Mouse (Mus musculus): ENCODE data around the gene Onecut3. TPM values are rescaled to one million over a fixed set of nuclear protein-coding genes. Genes with fewer than 3 reads are reported as not detected.

The Onecut3 gene
- total RNA-seq (2021): not detected
- long read RNA-seq, experiment 1: 0 reads
- long read RNA-seq, experiment 2: 0 reads

GRCm38 (mm10) chr10:80494732-80495131 is at the start of gene Onecut3:
TSS of gene Onecut3 (plus strand) at chr10:80494835.
- no peak for DNase-seq (ENCODE audit: low spot score in 2 of 2)

GRCm38 (mm10) chr10:80445052-80445451 is 49.6 kb upstream of the Onecut3 start:
- no peak for DNase-seq (ENCODE audit: low spot score in 2 of 2)

GRCm38 (mm10) chr10:80445898-80446601 is 48.6 kb upstream of the Onecut3 start:
- DNase-seq (ENCODE audit: low spot score in 2 of 2): peak; percentile 71 to 76

DNA sequence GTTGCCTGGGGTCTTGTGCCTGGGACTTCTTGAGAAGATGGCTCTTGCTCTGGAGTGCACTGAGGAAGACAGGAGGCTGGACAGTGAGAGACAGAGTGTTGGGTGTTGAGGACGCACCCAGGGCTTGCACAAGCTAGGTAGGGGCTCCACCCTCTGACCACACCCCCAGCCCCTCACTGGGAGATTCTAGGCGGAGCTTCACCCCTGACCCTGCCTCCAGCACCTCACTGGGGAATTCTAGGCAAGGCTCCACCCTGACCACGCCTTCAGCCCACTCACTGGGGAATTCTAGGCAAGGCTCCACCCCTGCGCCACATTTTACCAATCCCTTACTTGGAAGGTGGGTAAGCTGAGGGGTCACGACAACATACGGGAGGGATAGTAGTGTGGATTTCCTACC is 44.0 kb upstream of the Onecut3 start:
- no peak for DNase-seq (ENCODE audit: low spot score in 2 of 2)

DNA sequence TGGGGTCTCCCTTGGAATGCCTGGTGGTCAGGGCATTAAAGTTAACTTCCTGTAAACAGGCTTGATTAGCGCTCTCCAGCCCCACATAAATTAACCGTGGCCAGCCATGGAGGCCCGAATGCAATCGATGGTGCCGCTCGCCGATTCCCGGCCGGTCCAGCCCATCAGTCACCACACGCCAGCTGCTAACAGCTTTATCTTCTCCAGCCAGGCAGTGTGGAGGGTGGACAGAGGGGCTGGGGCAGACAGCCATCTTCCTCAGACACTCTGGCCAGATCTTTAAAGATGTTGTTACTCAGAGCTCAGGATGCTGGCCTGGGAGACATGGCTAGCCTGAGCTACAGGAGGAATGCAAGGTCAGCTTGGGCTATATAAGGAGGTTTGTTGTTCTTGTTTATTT is 41.0 kb upstream of the Onecut3 start:
- DNase-seq (ENCODE audit: low spot score in 2 of 2): no peak

DNA sequence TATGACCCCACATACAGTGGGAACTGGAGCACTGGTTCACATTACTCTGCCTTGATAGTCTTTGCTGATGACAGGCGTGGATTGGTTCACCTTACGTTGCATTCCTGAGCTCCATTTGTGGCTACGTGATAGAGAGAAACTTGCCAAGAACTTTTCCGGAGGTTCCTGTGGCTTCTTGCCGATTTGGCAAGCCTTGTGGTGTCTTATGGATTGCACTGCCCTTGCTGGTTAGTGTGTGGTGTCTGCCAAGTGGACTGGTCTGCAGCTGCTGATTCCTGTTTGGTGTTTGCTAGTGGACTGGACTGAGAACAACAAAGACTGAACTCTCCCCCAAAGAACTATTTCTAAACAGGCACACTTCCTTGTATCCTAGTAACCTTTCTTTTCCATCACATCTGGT is 39.9 kb upstream of the Onecut3 start:
- no peak for DNase-seq (ENCODE audit: low spot score in 2 of 2)

GRCm38 (mm10) chr10:80455697-80456096 is 38.9 kb upstream of the Onecut3 start:
- no peak for DNase-seq (ENCODE audit: low spot score in 2 of 2)

- no peak for DNase-seq (ENCODE audit: low spot score in 2 of 2)
Observed at GRCm38 (mm10) chr10:80459236-80459635, 35.4 kb upstream of the Onecut3 start.

DNA sequence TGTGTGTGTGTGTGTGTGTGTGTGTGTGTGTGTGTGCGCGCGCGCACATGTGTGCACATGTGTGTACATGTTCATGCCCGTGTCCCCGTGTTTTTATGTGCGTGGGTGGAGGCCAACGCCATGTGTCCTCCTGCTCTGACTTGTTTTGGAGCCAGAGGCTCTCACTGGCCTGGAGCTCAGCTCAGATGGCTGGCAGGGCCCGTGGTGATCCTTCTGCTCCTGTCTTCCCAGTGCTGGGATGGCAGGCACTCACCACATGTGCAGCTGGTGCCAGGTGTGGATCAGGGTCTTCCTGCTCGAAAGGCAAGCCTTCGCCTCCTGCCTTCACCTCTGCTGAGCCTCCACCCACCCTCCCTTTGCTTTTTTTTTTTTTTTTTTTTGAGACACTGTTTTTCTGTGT is 35.0 kb upstream of the Onecut3 start:
- no peak for DNase-seq (ENCODE audit: low spot score in 2 of 2)

- DNase-seq (ENCODE audit: low spot score in 2 of 2): no peak
Observed at GRCm38 (mm10) chr10:80460324-80460723, 34.3 kb upstream of the Onecut3 start.

- DNase-seq (ENCODE audit: low spot score in 2 of 2): no peak
Observed at GRCm38 (mm10) chr10:80461346-80461745, 33.3 kb upstream of the Onecut3 start.

GRCm38 (mm10) chr10:80464381-80465035 is 30.1 kb upstream of the Onecut3 start:
- no peak for DNase-seq (ENCODE audit: low spot score in 2 of 2)

DNA sequence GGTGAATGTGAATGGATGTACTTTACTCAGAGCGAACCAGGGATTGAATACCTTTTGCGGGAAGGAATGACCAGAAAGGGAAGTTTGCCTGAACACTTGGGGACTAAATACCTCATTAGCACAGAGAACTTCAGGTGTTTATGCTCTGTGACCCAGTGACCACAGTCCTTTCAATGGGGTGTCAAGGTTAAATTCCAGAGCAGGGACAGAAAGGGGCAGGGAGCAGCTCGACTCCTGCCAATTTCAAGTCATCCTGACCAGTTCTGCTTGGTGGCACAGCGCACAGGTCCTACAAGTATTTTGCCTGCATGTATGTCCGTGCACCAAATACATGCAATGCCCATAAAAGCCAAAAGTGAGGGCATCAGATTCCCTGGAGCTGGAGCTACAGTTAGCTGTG is 29.6 kb upstream of the Onecut3 start:
- no peak for DNase-seq (ENCODE audit: low spot score in 2 of 2)

DNA sequence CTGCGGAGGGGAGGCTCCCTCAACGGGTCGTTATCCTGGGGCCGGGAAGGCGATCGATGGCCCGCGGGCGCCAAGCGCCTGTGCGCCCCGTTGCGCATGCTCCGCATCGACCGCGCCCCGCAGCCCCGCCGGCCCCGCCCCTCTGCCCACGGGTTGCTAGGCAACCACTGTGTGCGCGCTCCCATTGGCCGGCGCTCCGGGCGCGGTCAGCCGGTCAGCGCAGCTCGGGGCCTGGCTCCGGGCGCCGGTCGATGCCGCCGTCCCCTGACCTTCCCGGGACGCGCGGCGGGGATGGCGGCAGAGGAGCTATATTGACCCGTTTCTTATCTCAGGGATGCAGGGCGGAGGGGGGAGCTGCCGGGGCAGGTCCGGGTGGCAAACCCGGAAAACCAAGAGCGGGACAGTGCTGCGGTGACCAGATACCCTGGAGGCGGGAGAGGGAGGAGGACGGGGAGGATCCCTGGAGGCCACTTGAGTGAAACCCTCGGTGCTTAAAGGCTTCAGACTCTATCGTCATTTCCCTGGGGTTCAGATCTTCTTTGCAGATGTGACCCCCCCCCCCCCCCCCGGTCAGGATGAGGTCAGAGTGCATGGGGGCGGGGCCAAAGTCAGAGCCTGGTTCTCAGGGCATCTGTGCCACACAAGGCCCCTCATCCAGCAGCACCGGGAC is 19.2 kb upstream of the Onecut3 start:
- DNase-seq (ENCODE audit: low spot score in 2 of 2): peak; percentile 84 to 87

GRCm38 (mm10) chr10:80478531-80478930 is 16.1 kb upstream of the Onecut3 start:
- DNase-seq (ENCODE audit: low spot score in 2 of 2): no peak

- DNase-seq (ENCODE audit: low spot score in 2 of 2): no peak
Observed at GRCm38 (mm10) chr10:80481002-80481401, 13.6 kb upstream of the Onecut3 start.

- no peak for DNase-seq (ENCODE audit: low spot score in 2 of 2)
Observed at GRCm38 (mm10) chr10:80486862-80487379, 7.7 kb upstream of the Onecut3 start.

DNA sequence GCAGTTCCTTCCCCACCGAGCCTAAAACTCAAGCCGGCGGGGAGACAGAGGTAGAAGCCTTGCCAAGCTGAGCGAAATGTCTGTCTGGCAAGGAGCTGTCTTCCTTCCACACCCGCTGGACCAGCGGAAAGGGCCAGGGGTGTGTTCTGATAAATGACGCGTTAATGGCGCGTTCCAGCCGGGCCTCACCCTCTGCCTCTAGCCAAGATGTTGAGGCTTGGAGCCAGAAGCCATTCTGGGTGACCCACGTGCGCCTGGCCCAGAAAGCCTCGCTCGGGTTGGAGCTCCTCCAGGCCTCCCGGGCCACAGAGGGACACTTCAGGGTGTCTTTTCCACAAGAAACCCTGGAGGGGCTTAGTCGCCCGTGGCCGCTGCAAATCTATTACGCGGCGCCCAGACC is 4.6 kb upstream of the Onecut3 start:
- DNase-seq (ENCODE audit: low spot score in 2 of 2): no peak

DNA sequence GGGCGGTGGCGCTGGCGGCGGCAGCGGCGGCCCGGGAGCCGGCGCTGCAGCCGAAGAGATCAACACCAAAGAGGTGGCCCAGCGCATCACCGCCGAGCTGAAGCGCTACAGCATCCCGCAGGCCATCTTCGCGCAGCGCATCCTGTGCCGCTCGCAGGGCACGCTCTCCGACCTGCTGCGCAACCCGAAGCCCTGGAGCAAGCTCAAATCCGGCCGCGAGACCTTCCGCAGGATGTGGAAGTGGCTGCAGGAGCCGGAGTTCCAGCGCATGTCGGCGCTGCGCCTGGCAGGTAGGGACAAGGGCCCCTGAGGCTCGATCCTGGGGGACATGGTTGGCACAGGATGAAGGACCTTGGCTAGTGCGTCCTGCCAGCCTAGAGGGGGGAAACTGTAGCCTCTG is 1.3 kb downstream of the Onecut3 start:
- no peak for DNase-seq (ENCODE audit: low spot score in 2 of 2)

- no peak for DNase-seq (ENCODE audit: low spot score in 2 of 2)
Observed at GRCm38 (mm10) chr10:80496421-80496820, 1.8 kb downstream of the Onecut3 start.

DNA sequence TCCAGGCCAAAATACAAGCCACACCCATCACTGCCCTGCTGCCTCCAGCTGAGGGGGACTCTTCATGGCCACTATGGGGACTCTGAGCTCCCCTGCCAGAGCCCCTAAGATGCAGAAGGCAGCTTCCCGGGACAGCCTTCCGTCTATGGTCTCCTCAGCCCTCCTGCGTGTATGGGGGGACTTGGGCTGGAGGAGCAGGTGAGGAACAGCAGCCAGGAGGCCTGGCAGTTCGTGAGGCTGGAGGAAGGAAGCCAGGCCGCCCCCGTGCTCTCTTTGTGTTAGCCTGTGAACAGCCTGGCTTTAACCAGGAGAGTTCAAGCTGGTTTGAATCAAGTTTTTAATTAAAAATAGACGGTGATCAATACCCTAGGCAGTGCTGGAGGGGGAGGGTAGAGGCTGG is 7.7 kb downstream of the Onecut3 start:
- DNase-seq (ENCODE audit: low spot score in 2 of 2): no peak

DNA sequence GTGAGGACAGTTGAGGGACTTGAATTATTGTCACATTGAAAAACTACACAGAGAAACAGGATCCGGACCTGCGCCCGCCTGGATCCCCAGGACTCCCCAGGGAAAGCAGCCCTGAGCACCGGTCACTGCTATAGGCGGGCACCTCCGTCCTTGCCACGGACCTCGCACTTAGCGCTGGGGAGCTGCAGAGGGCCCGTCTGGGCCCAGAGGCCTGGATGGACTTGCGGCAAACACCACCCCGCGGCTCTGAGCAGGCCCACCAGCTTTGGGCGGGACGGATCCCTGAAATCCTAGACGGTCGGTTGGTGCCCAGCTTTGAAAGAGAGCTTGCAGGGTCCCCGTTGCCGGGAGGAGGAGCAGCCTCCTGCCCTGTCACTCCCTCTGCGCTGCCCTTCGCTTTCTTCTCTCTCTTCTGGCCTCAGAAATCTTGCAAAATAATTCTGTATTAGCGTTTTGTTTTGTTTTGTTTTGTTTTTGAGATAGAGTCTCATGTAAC is 8.2 kb downstream of the Onecut3 start:
- no peak for DNase-seq (ENCODE audit: low spot score in 2 of 2)
